Mouse (Mus musculus) mouse trophoblast stem cell (cell line): ENCODE results near the gene Mbnl2.

Source experiments
- in situ Hi-C, 2 experiments: fragments of 300-500 bp; cut with MseI, MboI; formaldehyde crosslinking; loops; 2 replicates in 1 of 2; 3 replicates in 1 of 2; pipeline ENCODE4 v1.15.1; 2025

Gene Mbnl2

GRCm38 (mm10) chr14:120297137-120297749 is 21.8 kb downstream of the Mbnl2 start:
- in situ Hi-C loops, result no loop called here

- in situ Hi-C loops, result no loop called here
Measured at GRCm38 (mm10) chr14:120297833-120298232, 22.4 kb downstream of the Mbnl2 start.

- in situ Hi-C loops, result no loop called here
Measured at GRCm38 (mm10) chr14:120298439-120298838, 23.0 kb downstream of the Mbnl2 start.

- in situ Hi-C loops, result no loop called here
Measured at GRCm38 (mm10) chr14:120299716-120300115, 24.2 kb downstream of the Mbnl2 start.

GRCm38 (mm10) chr14:120300191-120300590 is 24.7 kb downstream of the Mbnl2 start:
- in situ Hi-C loops, result no loop called here

- in situ Hi-C loops, result no loop called here
Measured at GRCm38 (mm10) chr14:120300814-120301213, 25.3 kb downstream of the Mbnl2 start.

- in situ Hi-C loops, result no loop called here
Measured at GRCm38 (mm10) chr14:120302913-120303548, 27.6 kb downstream of the Mbnl2 start.

- in situ Hi-C loops, result no loop called here
Measured at GRCm38 (mm10) chr14:120306229-120306628, 30.8 kb downstream of the Mbnl2 start.

- in situ Hi-C loops, result no loop called here
Measured at GRCm38 (mm10) chr14:120307356-120307755, 31.9 kb downstream of the Mbnl2 start.

- in situ Hi-C loops, result no loop called here
Measured at GRCm38 (mm10) chr14:120307963-120308362, 32.5 kb downstream of the Mbnl2 start.

GRCm38 (mm10) chr14:120309691-120310090 is 34.2 kb downstream of the Mbnl2 start:
- in situ Hi-C loops, result no loop called here

GRCm38 (mm10) chr14:120311330-120312097 is 36.0 kb downstream of the Mbnl2 start:
- in situ Hi-C loops, result no loop called here

GRCm38 (mm10) chr14:120312661-120313406 is 37.4 kb downstream of the Mbnl2 start:
- in situ Hi-C loops, result no loop called here

GRCm38 (mm10) chr14:120313466-120313865 is 38.0 kb downstream of the Mbnl2 start:
- in situ Hi-C loops, result no loop called here

- in situ Hi-C loops, result no loop called here
Measured at GRCm38 (mm10) chr14:120315721-120316120, 40.3 kb downstream of the Mbnl2 start.

GRCm38 (mm10) chr14:120318326-120318935 is 43.0 kb downstream of the Mbnl2 start:
- in situ Hi-C loops, result no loop called here

GRCm38 (mm10) chr14:120318974-120319731 is 43.7 kb downstream of the Mbnl2 start:
- in situ Hi-C loops, result no loop called here

GRCm38 (mm10) chr14:120322041-120322440 is 46.6 kb downstream of the Mbnl2 start:
- in situ Hi-C loops, result no loop called here

- in situ Hi-C loops, result no loop called here
Measured at GRCm38 (mm10) chr14:120323111-120323510, 47.6 kb downstream of the Mbnl2 start.

GRCm38 (mm10) chr14:120324061-120324791 is 48.8 kb downstream of the Mbnl2 start:
- in situ Hi-C loops, result no loop called here
